Mouse (Mus musculus): ENCODE data around the gene Rnf207.

- TF ChIP-seq POLR2A (IDR thresholded peaks at IDR 0.05; ENCODE audit: borderline replicate concordance, extremely low read depth, insufficient read depth, insufficient read length, poor library complexity, severe bottlenecking) (no peak), CTCF (IDR thresholded peaks at IDR 0.05; ENCODE audit: borderline replicate concordance, extremely low read depth, insufficient read depth, insufficient read length) (peak; percentile 74)
Observed at GRCm38 (mm10) chr4:152285505-152285904, 33.3 kb downstream of the Rnf207 start.

All from brain, embryonic 14.5 days (tissue).